Mouse (Mus musculus) left cerebral cortex, postnatal 36 days (tissue): ENCODE measurements at regions not wholly inside any gene's neighbourhood (a gene's known extent, or its start where the extent isn't known, plus 50 kb on each side); places are given as distances from the start of the nearest gene placed in this dataset.

Experiments
- DNase-seq, 2 experiments: peaks; one replicate each; pipeline ENCODE4 v3.0.0; 2021 to 2022; ENCODE audit warnings: low spot score in 2 of 2, mixed read lengths in 1 of 2
- intact Hi-C: fragments of 180-260 bp; cut with DNase I; formaldehyde crosslinking; loops from one replicate; pipeline ENCODE4 v1.15.1; 2025

DNA sequence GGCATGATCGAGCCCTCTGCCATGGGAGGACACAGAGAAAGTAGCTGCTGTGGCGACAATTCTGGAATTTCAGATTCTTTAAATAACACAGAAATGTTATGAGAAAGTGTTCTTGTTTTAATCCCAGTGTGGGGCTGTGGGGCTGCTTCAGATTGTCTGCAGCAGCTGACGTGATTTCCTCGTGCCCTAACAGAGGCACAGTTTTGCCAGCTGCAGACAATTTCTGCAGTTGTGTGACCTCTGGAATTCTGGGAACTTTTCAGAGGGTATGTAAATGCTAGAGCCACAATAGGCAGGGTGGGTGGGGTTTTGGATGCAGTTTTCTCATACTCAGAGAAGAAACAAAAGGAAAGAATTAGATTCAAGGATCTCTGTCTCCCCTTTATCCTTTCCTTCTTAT is 57.4 kb upstream of the Hes1 start:
- DNase-seq = no peak
- intact Hi-C loops = loop anchor here (5.0 kb wide), 2 partner anchors 55 to 190 kb away; no protein-coding TSS in a partner anchor

DNA sequence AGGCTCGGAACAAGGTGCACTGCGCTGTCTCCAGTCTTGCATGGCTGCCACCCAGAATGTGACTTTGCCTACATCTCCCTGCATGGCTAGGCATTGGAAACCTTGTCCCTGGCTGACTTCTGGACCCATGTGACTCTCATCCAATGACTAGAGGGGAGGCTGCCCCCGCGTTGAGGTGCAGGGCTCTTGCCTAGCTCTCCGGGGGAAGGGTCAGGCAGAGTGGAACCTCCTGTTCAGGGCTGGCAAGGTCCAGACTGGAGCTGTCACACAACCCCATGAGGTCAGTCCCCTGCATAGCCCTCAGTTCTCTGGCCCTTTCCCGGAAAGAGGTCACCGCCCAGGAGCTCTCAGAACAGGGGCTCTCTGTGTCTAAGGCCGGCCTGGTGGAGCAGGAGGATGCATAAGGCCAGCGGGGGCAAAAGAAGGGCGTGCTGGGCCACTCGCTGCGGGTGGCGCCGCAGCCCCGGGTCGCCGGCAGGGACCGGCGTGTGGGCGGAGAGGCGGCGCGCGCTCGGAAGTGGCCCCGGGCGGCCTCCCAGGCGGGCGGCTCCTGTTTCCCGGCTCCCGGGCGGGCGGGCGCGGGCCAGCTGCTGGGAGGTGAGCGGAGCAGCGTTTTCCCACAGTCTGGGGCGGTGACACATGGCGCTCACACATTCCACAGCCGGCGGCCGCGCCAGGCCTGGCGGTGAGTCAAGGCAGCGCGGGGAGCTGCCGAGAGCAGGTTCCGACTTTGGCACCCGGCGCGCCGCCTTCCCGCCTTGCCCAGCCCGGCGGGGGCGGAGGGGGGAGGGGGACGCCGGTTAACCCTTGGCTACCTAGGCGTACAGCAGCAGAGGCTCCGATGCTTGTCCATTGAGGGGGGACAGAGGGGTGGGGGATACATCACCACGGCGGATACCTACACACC is 55.5 kb upstream of the Hes1 start:
- DNase-seq = peak; percentile 83 to 89
- intact Hi-C loops = loop anchor here (1.0 to 5.0 kb wide), 4 partner anchors 56 to 227 kb away; partner anchors contain the start of gene Hes1

DNA sequence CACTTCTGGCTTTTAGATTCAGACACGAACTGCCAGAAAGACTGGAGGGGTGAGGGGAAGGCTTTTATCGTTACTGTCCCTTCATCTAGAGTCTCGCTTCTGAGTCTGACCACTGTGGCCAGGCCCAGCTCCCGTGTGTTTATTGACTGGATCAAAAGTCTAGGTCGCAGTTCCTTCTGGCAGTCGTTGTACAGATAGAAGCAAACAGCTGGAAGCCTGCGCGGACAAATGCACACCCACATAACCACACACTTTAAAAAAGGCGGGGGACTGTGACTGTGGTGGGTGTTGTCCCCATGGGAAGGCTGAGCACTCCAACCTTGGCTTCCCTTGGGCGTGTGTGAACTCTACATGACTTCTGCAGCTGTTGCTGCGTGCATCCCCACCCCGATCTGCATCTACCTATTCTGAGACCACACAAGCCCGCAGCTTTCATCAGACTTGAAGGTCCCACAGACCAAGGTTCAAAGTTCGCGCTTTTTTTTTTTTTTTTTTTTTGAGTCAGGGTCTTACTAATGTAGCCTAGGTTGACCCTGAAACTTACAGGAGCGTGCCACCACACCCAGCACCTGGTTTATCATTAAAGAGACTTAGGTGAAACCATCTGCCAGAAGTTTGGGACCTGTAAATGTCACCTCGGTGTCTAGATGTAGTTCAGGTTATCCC is 54.5 kb upstream of the Hes1 start:
- no peak for DNase-seq
- intact Hi-C loops = loop anchor here (1.0 to 5.0 kb wide), 4 partner anchors 55 to 226 kb away; partner anchors contain the start of gene Hes1

DNA sequence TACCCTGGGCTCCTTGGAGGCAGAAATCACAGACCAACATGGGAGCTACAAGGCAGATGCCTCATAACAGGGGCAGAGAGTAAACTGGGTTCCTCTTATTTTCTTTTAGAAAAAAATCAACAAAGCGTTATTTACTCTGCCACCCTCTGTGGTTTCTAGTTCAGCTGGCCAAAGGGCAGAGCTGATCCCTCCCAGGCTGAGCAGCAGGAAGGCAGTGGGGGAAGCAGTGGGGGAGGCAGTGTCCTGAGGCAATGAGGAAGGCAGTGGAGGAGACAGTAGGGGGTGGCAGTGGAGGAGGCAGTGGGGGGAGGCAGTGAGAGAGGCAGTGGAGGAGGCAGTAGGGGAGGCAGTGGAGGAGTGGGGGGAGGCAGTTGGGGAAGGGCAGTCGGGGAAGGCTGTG is 51.1 kb upstream of the Hes1 start:
- DNase-seq = no peak
- intact Hi-C loops = no loop called here

DNA sequence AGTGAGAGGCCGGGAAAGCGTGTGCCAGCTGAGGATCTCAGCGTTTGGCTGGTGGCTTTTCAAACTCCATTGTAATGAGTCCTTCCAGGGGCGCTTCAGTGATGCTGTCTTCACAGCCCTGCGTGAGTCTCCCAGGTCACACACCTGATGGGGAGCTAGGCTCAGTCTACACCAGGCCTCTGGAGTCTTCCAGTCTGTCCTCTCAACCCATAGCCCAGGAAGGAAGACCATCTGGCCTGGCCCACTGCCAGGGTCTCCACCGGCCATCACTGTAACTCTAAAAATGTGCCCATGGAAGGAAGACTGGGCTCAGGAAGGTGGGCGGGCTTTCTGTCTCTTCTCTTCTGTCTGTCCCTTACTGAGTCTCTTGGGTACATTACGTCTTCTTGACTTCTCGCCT is 50.2 kb upstream of the Hes1 start:
- intact Hi-C loops = no loop called here
- DNase-seq = no peak
